Mouse (Mus musculus): ENCODE data around the gene Bpifb3. TPM values are rescaled to one million over a fixed set of nuclear protein-coding genes. Genes with fewer than 3 reads are reported as not detected.
A peak's percentile ranks its signal among the peaks of the same experiment; 100 is the strongest.

Gene Bpifb3
- total RNA-seq (2022) = not detected

- DNase-seq (ENCODE audit: low spot score) = no peak
These were observed at the start of gene Bpifb3 for GRCm38 (mm10) chr2:153917930-153918329. Gene Bpifb3, plus strand, starts transcription at chr2:153918230.

- DNase-seq (ENCODE audit: low spot score) = no peak
These were observed 47.0 kb upstream of the Bpifb3 start, which contains the start of gene Sun5 for GRCm38 (mm10) chr2:153870984-153871383. Gene Sun5, minus strand, starts transcription at chr2:153871084.

- DNase-seq (ENCODE audit: low spot score) = no peak
These were observed 43.3 kb upstream of the Bpifb3 start, which contains the start of gene Bpifb2 for GRCm38 (mm10) chr2:153874745-153875144. Gene Bpifb2, plus strand, starts transcription at chr2:153875045.

GRCm38 (mm10) chr2:153899111-153899510 is 18.9 kb upstream of the Bpifb3 start:
- DNase-seq (ENCODE audit: low spot score) = no peak

- no peak for DNase-seq (ENCODE audit: low spot score)
These were observed 17.9 kb upstream of the Bpifb3 start, which contains the start of gene Bpifb6 for GRCm38 (mm10) chr2:153900088-153900487. Gene Bpifb6, plus strand, starts transcription at chr2:153900388.

- DNase-seq (ENCODE audit: low spot score) = no peak
These were observed 15.3 kb upstream of the Bpifb3 start for GRCm38 (mm10) chr2:153902726-153903125.

- DNase-seq (ENCODE audit: low spot score) = no peak
These were observed 11.4 kb upstream of the Bpifb3 start for GRCm38 (mm10) chr2:153906626-153907025.

- DNase-seq (ENCODE audit: low spot score) = peak; percentile 9
These were observed 3.9 kb upstream of the Bpifb3 start for GRCm38 (mm10) chr2:153914151-153914550.

- no peak for DNase-seq (ENCODE audit: low spot score)
These were observed 3.2 kb downstream of the Bpifb3 start for GRCm38 (mm10) chr2:153921246-153921645.

GRCm38 (mm10) chr2:153929871-153930413 is 11.9 kb downstream of the Bpifb3 start:
- peak; percentile 10 for DNase-seq (ENCODE audit: low spot score)

- no peak for DNase-seq (ENCODE audit: low spot score)
These were observed 13.1 kb downstream of the Bpifb3 start for GRCm38 (mm10) chr2:153931125-153931524.

- no peak for DNase-seq (ENCODE audit: low spot score)
These were observed 15.3 kb downstream of the Bpifb3 start for GRCm38 (mm10) chr2:153933311-153933710.

GRCm38 (mm10) chr2:153935348-153935747 is 17.3 kb downstream of the Bpifb3 start:
- no peak for DNase-seq (ENCODE audit: low spot score)

- no peak for DNase-seq (ENCODE audit: low spot score)
These were observed 19.8 kb downstream of the Bpifb3 start, which contains the start of gene Bpifb4 for GRCm38 (mm10) chr2:153937843-153938242. Gene Bpifb4, plus strand, starts transcription at chr2:153938212.

GRCm38 (mm10) chr2:153943537-153943936 is 25.5 kb downstream of the Bpifb3 start:
- DNase-seq (ENCODE audit: low spot score) = peak; percentile 17

GRCm38 (mm10) chr2:153944567-153944966 is 26.5 kb downstream of the Bpifb3 start:
- no peak for DNase-seq (ENCODE audit: low spot score)

- DNase-seq (ENCODE audit: low spot score) = peak; percentile 17
These were observed 34.9 kb downstream of the Bpifb3 start for GRCm38 (mm10) chr2:153952897-153953296.

- no peak for DNase-seq (ENCODE audit: low spot score)
These were observed 35.8 kb downstream of the Bpifb3 start for GRCm38 (mm10) chr2:153953836-153954235.

- DNase-seq (ENCODE audit: low spot score) = no peak
These were observed 44.8 kb downstream of the Bpifb3 start for GRCm38 (mm10) chr2:153962821-153963331.

GRCm38 (mm10) chr2:153963334-153963733 is 45.3 kb downstream of the Bpifb3 start:
- DNase-seq (ENCODE audit: low spot score) = no peak

- no peak for DNase-seq (ENCODE audit: low spot score)
These were observed 52.2 kb downstream of the Bpifb3 start for GRCm38 (mm10) chr2:153970221-153970620.

- DNase-seq (ENCODE audit: low spot score) = no peak
These were observed 56.6 kb downstream of the Bpifb3 start, which contains the start of gene Bpifa6 for GRCm38 (mm10) chr2:153974582-153974981. Gene Bpifa6, plus strand, starts transcription at chr2:153974945.
